Mouse (Mus musculus) lung, adult 2 months (tissue): ENCODE results near the gene Lrrc23. TPM values are rescaled to one million over a fixed set of nuclear protein-coding genes. Genes with fewer than 3 reads are reported as not detected.

Experiments
- DNase-seq: peaks from one replicate; pipeline ENCODE4 v3.0.0; 2022
- H3K4me1 ChIP-seq: fragments of 200-500 bp; 2 replicates; pipeline ENCODE4 v1.6.1; 2011; ENCODE audit warnings: low read length; ENCODE audit not compliant: control insufficient read depth, insufficient read depth
- H3K4me3 ChIP-seq: fragments of 200-500 bp; replicated peaks from 2 replicates; pipeline ENCODE3; 2011; ENCODE audit warnings: low read depth, mild to moderate bottlenecking, control low read depth, low read length; ENCODE audit errors: extremely low read depth
- CTCF ChIP-seq: fragments of 200-500 bp; IDR thresholded peaks from 2 replicates; pipeline ENCODE4 v1.5.1; 2011; ENCODE audit warnings: mild to moderate bottlenecking, low read length, control low read depth; ENCODE audit not compliant: insufficient read depth
- POLR2A ChIP-seq: fragments of 200-500 bp; IDR thresholded peaks from 2 replicates; pipeline ENCODE4 v1.6.1; 2011; ENCODE audit warnings: low read depth, mild to moderate bottlenecking, control low read depth, low read length, borderline replicate concordance; ENCODE audit errors: extremely low read depth
- WGBS: fragments of 180-500 bp; shearing (Covaris S2); methylation state at CpG from one replicate; pipeline ENCODE4 v1.1.7; 2018; 5-methylcytosine and 5-hydroxymethylcytosine counted together
- polyA plus RNA-seq: library from polyadenylated mRNA; depleted of rRNA; stranded (reverse); fragments of >200 nt; gene quantifications from 2 replicates; pipeline ENCODE4 v1.2.3, GENCODE M21; 2012; rRNA removed

Lrrc23 gene
- polyA plus RNA-seq: 26.2 and 35.8 TPM in 2 replicates

DNA sequence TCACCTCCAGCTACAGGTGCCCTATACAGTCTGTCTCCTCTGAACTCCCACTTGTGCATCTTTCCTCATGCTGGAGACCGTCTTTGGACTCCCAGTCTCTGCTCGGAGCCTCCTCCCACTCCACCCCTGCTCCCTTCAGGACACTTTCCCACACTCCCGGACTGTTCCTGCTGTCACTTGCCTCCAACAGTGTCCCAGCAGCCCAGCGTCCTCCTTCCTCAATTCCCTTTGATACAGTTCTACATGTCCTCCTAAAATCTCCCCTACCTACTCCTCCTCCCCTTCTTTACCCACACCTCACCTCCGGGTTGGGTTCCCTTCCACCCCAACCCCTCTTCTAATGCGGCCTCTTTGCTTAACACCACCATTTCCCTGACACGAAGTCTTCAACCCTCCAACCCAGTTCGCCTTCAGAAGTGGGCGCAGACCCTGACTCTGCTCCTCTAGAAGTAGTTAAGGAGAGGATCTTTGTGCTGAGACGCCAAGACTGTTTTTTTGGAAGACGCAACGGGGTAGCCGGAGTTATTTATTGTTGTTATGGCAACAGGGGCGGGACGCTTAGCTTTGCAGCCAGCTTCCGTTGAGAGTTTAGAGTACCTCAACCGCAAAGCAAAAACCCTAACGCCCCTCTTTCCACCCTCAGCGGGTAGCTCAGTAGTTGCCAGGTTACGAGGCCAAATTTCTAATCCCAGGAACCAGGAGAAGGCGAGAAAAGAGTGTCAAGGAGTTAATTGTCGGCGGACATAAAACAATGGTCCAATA, at the start of gene Lrrc23:
Gene Lrrc23 (minus strand): TSS at position 506 of the 762 bp plus-strand sequence.
- peak within 1 kb of the TSS; percentile 69 for H3K4me3 ChIP-seq
- H3K4me1 ChIP-seq: peaks cover 3% of the 10 kb centered on the region; the same call in 1 of the 2 replicates
- DNase-seq: peak; percentile 51
- WGBS: 1% methylated on average over 23 of the region's 23 CpGs
- no peak for TF ChIP-seq CTCF
- TF ChIP-seq POLR2A: no peak

DNA sequence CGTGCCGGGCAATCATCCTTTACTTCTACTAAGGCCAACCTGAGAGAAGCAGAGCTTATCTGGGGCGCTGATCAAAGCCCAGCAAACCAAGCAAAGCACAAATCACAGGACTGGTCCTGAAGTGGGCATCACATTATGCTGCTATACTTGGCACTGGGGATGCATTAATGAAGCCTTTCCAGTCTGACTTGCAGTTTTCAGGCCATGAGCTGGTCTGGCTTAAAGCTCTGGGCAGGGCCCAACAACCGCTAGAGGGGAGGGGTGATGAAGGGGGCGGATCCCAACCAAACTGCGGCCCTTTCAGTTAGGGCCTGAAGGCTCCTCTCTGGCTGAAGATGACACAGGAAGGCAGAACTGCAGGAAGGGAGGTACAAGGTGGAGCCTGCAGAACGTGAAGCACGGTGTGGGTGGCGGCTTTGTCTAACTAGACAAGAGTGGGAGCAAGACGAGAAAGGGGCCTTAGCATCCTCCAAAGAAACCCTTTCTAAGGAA, 48.6 kb upstream of the Lrrc23 start:
- TF ChIP-seq POLR2A: no peak
- TF ChIP-seq CTCF: no peak
- DNase-seq: peak; percentile 26
- Histone ChIP-seq H3K4me3 (peak overlapping the region; percentile 61), H3K4me1 (peaks cover 3% of the 10 kb centered on the region)
- WGBS: 18% methylated on average over 10 of the region's 10 CpGs

- H3K4me1 ChIP-seq: no peaks in the 10 kb centered on the region
- 92% methylated on average over 4 of the region's 4 CpGs for WGBS
- no peak for TF ChIP-seq CTCF
- DNase-seq: no peak
- H3K4me3 ChIP-seq: no peak overlapping the region
These were observed 42.5 kb upstream of the Lrrc23 start for GRCm38 (mm10) chr6:124822049-124822448.

GRCm38 (mm10) chr6:124820891-124821290, 41.4 kb upstream of the Lrrc23 start:
- Histone ChIP-seq H3K4me3 (no peak overlapping the region), H3K4me1 (no peaks in the 10 kb centered on the region)
- DNase-seq: no peak
- TF ChIP-seq POLR2A: no peak
- TF ChIP-seq CTCF: no peak
- WGBS: 89% methylated on average over 5 of the region's 5 CpGs

GRCm38 (mm10) chr6:124817971-124818370, 38.4 kb upstream of the Lrrc23 start:
- TF ChIP-seq POLR2A (no peak), CTCF (no peak)
- 71% methylated on average over 8 of the region's 8 CpGs for WGBS
- DNase-seq: no peak
- H3K4me1 ChIP-seq: 0 out of 2 replicates have a peak, but pooled peaks cover 4% of the 10 kb centered on the region
- H3K4me3 ChIP-seq: no peak overlapping the region

DNA sequence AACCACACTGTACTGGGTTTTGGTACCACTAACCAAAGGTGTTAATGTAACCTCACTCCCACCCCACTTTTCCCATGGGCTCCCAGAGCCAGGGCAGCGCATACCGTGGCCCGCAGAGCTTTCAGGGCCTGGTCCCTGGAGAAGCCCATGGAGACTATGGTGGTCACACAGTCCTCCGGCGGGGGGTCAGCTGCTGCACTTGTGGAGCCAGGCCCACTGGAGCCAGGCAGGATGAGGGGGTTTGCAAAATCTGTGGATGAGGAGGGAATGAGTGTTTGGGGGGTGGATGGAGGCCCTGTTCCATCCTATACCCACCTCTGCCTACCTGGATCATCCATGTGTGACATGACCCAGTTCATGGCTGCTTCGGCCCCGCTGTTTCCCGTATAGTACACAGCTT, 38.0 kb upstream of the Lrrc23 start:
- H3K4me3 ChIP-seq: no peak overlapping the region
- 0 out of 2 replicates have a peak, but pooled peaks cover 8% of the 10 kb centered on the region for H3K4me1 ChIP-seq
- DNase-seq: no peak
- WGBS: 91% methylated on average over 8 of the region's 8 CpGs
- TF ChIP-seq CTCF (no peak), POLR2A (no peak)

GRCm38 (mm10) chr6:124817125-124817524, 37.6 kb upstream of the Lrrc23 start:
- Histone ChIP-seq H3K4me3 (no peak overlapping the region), H3K4me1 (0 out of 2 replicates have a peak, but pooled peaks cover 8% of the 10 kb centered on the region)
- TF ChIP-seq POLR2A (no peak), CTCF (no peak)
- DNase-seq: no peak
- 97% methylated on average over 11 of the region's 11 CpGs for WGBS

DNA sequence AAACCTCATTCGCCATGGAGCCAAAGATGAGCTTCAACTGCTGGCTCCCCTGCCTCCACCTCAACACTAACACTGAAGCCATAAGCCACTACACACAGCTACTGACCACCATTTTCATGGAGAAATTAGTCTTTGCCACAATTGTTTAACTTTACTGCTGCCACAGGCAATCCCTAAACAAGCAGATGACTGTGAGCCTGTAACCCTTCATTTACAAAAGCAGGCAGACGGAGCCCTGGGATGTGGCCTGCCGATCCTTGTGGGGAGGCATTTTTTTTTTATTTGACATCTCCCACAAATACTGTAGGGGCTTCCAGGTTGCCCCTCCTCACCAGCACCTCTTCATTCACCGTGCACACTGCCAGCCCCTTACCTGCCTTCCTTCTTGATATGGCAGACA, 37.1 kb upstream of the Lrrc23 start:
- H3K4me3 ChIP-seq: no peak overlapping the region
- TF ChIP-seq POLR2A (no peak), CTCF (no peak)
- no peak for DNase-seq
- 0 out of 2 replicates have a peak, but pooled peaks cover 8% of the 10 kb centered on the region for H3K4me1 ChIP-seq
- 88% methylated on average over 4 of the region's 4 CpGs for WGBS

GRCm38 (mm10) chr6:124814858-124815774, 35.6 kb upstream of the Lrrc23 start:
- DNase-seq: no peak
- WGBS: 80% methylated on average over 9 of the region's 9 CpGs
- Histone ChIP-seq H3K4me1 (peaks cover 8% of the 10 kb centered on the region; the same call in 1 of the 2 replicates), H3K4me3 (no peak overlapping the region)
- TF ChIP-seq POLR2A (no peak), CTCF (no peak)

- no peak for TF ChIP-seq POLR2A
- TF ChIP-seq CTCF: no peak
- H3K4me1 ChIP-seq: peaks cover 12% of the 10 kb centered on the region
- no peak for DNase-seq
- WGBS: 34% methylated on average over 8 of the region's 8 CpGs
- no peak overlapping the region for H3K4me3 ChIP-seq
These were observed 34.9 kb upstream of the Lrrc23 start for GRCm38 (mm10) chr6:124814448-124814847.
